Mouse (Mus musculus) ES-Bruce4 (cell line): ENCODE measurements at regions not wholly inside any gene's neighbourhood (a gene's known extent, or its start where the extent isn't known, plus 50 kb on each side); places are given as distances from the start of the nearest gene placed in this dataset.

Experiments used
- CTCF ChIP-seq: IDR thresholded peaks from one replicate; pipeline ENCODE4 v1.8.1; 2011; ENCODE audit warnings: low read depth, low read length
- POLR2A ChIP-seq: IDR thresholded peaks from one replicate; pipeline ENCODE4 v1.8.1; 2011; ENCODE audit warnings: low read length; ENCODE audit not compliant: insufficient read depth

DNA sequence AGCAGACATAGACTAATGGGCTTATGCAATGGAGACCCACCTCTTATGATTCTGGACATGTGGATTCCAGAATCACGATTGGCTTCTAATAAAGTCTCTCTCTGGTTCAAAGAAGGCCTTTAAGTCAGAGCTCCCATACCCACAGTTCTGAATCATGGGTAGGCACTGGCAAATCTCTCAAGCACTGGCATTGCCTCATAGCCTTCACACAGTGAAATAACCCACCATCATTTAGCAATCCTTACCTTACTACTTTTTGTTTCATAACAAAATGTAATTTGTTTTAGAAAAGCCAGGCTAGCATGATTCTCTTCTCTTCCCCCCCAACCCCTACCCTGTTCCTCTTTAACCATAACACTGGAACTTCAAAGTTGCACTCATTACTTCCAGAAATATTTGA is 236.3 kb upstream of the Trib2 start:
- no peak for TF ChIP-seq CTCF
- TF ChIP-seq POLR2A = no peak
